Mouse (Mus musculus): ENCODE measurements around the gene Rnf115. TPM values are rescaled to one million over a fixed set of nuclear protein-coding genes. Genes with fewer than 3 reads are reported as not detected.

Gene Rnf115
- polyA plus RNA-seq, 1 experiment = 13.5 TPM

DNA sequence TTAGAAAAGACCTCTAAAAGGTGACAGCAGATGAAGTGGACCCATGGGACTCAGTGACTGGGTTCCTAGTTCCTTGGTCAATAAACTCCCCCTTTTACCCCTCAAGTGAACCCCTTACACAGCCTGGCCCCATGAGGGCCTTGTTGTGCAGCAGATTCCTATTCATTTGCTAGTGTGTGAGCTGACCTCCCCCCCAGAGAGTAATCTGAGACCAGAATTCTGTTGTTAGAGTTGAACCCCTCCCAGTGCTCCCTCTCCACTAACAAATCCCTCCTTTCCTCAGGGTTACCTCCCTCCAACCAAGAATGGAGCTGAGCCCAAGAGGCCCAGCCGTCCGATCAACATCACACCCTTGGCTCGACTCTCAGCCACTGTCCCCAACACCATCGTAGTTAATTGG, 26.5 kb upstream of the Rnf115 start:
- Histone ChIP-seq H3K79me2 (ENCODE audit: control insufficient read depth, insufficient read depth) (peaks cover 16% of the 10 kb centered on the region), H3K79me3 (ENCODE audit: low read depth) (peaks cover 8% of the 10 kb centered on the region), H3K36me3 (ENCODE audit: control insufficient read depth, insufficient read depth) (peaks cover 52% of the 10 kb centered on the region), H3K27me3 (ENCODE audit: control insufficient read depth, insufficient read depth, insufficient read length) (no peaks in the 10 kb centered on the region), H3ac (ENCODE audit: control insufficient read depth, insufficient read length, low read depth) (no peak overlapping the region), H3K4me3 (ENCODE audit: insufficient read depth, poor library complexity, severe bottlenecking) (no peak overlapping the region)
- TF ChIP-seq MYOG (IDR thresholded peaks at IDR 0.05; ENCODE audit: control insufficient read depth, extremely low read depth, insufficient read length) = no peak
- no peak for TF ChIP-seq MYOD1 (IDR thresholded peaks at IDR 0.05; ENCODE audit: control insufficient read depth, insufficient read length, low read depth)
- no peak for TF ChIP-seq FOSL1 (IDR thresholded peaks at IDR 0.05; ENCODE audit: insufficient read depth, low read length, poor library complexity, severe bottlenecking)
- no peak for TF ChIP-seq MAX (IDR thresholded peaks at IDR 0.05)
- TF ChIP-seq USF1 (IDR thresholded peaks at IDR 0.05; ENCODE audit: low read depth) = no peak
- TF ChIP-seq CTCF (IDR thresholded peaks at IDR 0.05; ENCODE audit: control insufficient read depth, insufficient read depth, insufficient read length) = no peak
- TF ChIP-seq CEBPB (IDR thresholded peaks at IDR 0.05; ENCODE audit: low read depth) = no peak

DNA sequence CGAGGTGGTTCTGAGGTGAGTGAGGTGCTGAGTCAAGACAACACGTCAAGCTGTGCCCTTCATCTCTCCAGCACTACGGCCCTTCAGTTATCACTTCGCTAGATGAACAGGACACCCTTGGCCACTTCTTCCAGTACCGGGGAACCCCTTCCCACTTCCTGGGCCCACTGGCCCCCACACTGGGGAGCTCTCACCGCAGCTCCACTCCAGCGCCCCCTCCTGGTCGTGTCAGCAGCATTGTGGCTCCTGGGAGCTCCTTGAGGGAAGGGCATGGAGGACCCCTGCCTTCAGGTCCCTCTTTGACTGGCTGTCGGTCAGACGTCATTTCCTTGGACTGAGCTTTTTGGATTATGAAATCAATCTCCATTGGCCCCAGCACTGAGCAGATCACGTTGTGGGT, 22.7 kb upstream of the Rnf115 start:
- H3K79me2 ChIP-seq (ENCODE audit: control insufficient read depth, insufficient read depth) = no peaks in the 10 kb centered on the region
- no peaks in the 10 kb centered on the region for H3K27me3 ChIP-seq (ENCODE audit: control insufficient read depth, insufficient read depth, insufficient read length)
- H3ac ChIP-seq (ENCODE audit: control insufficient read depth, insufficient read length, low read depth) = no peak overlapping the region
- peaks cover 51% of the 10 kb centered on the region for H3K36me3 ChIP-seq (ENCODE audit: control insufficient read depth, insufficient read depth)
- H3K79me3 ChIP-seq (ENCODE audit: low read depth) = no peaks in the 10 kb centered on the region
- no peak overlapping the region for H3K4me3 ChIP-seq (ENCODE audit: insufficient read depth, poor library complexity, severe bottlenecking)
- TF ChIP-seq CTCF (IDR thresholded peaks at IDR 0.05; ENCODE audit: control insufficient read depth, insufficient read depth, insufficient read length) (peak; percentile 49), MYOG (IDR thresholded peaks at IDR 0.05; ENCODE audit: control insufficient read depth, extremely low read depth, insufficient read length) (no peak)

DNA sequence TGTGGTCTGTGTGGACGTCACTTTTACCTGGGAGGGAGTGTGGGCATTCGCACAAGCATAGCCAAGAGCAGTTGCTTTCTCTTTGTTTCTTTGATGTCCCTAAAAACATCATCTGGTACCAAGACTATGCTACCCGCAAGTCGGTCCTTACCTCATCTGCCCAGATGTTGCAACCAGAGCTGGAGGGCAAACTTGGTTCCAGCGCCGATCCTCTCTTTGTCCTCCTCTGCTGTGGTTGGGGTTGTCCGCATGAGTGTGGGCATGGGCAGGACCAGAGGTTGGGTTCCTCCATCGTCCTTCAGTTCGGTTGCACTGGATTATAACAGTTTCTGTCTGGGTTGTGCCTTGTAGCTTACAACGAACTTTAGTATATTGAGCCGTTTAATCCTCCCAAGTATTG, 21.2 kb upstream of the Rnf115 start:
- Histone ChIP-seq H3K36me3 (ENCODE audit: control insufficient read depth, insufficient read depth) (peaks cover 50% of the 10 kb centered on the region), H3ac (ENCODE audit: control insufficient read depth, insufficient read length, low read depth) (no peak overlapping the region), H3K4me3 (ENCODE audit: insufficient read depth, poor library complexity, severe bottlenecking) (no peak overlapping the region), H3K79me2 (ENCODE audit: control insufficient read depth, insufficient read depth) (no peaks in the 10 kb centered on the region), H3K27me3 (ENCODE audit: control insufficient read depth, insufficient read depth, insufficient read length) (no peaks in the 10 kb centered on the region), H3K79me3 (ENCODE audit: low read depth) (no peaks in the 10 kb centered on the region)
- TF ChIP-seq MAX (IDR thresholded peaks at IDR 0.05) (no peak), CEBPB (IDR thresholded peaks at IDR 0.05; ENCODE audit: low read depth) (no peak), USF1 (IDR thresholded peaks at IDR 0.05; ENCODE audit: low read depth) (no peak), CTCF (IDR thresholded peaks at IDR 0.05; ENCODE audit: control insufficient read depth, insufficient read depth, insufficient read length) (no peak), FOSL1 (IDR thresholded peaks at IDR 0.05; ENCODE audit: insufficient read depth, low read length, poor library complexity, severe bottlenecking) (no peak), MYOD1 (IDR thresholded peaks at IDR 0.05; ENCODE audit: control insufficient read depth, insufficient read length, low read depth) (no peak), MYOG (IDR thresholded peaks at IDR 0.05; ENCODE audit: control insufficient read depth, extremely low read depth, insufficient read length) (no peak)

- no peaks in the 10 kb centered on the region for H3K79me2 ChIP-seq (ENCODE audit: control insufficient read depth, insufficient read depth)
- no peak overlapping the region for H3K4me3 ChIP-seq (ENCODE audit: insufficient read depth, poor library complexity, severe bottlenecking)
- no peaks in the 10 kb centered on the region for H3K27me3 ChIP-seq (ENCODE audit: control insufficient read depth, insufficient read depth, insufficient read length)
- no peak for TF ChIP-seq CEBPB (IDR thresholded peaks at IDR 0.05; ENCODE audit: low read depth)
- TF ChIP-seq FOSL1 (IDR thresholded peaks at IDR 0.05; ENCODE audit: insufficient read depth, low read length, poor library complexity, severe bottlenecking) = no peak
- TF ChIP-seq USF1 (IDR thresholded peaks at IDR 0.05; ENCODE audit: low read depth) = no peak
- no peak for TF ChIP-seq MAX (IDR thresholded peaks at IDR 0.05)
- no peak for TF ChIP-seq MYOD1 (IDR thresholded peaks at IDR 0.05; ENCODE audit: control insufficient read depth, insufficient read length, low read depth)
- TF ChIP-seq CTCF (IDR thresholded peaks at IDR 0.05; ENCODE audit: control insufficient read depth, insufficient read depth, insufficient read length) = no peak
- TF ChIP-seq MYOG (IDR thresholded peaks at IDR 0.05; ENCODE audit: control insufficient read depth, extremely low read depth, insufficient read length) = no peak
- H3ac ChIP-seq (ENCODE audit: control insufficient read depth, insufficient read length, low read depth) = no peak overlapping the region
- H3K79me3 ChIP-seq (ENCODE audit: low read depth) = no peaks in the 10 kb centered on the region
- H3K36me3 ChIP-seq (ENCODE audit: control insufficient read depth, insufficient read depth) = peaks cover 50% of the 10 kb centered on the region
Measured at GRCm38 (mm10) chr3:96706984-96707383, 20.5 kb upstream of the Rnf115 start.

DNA sequence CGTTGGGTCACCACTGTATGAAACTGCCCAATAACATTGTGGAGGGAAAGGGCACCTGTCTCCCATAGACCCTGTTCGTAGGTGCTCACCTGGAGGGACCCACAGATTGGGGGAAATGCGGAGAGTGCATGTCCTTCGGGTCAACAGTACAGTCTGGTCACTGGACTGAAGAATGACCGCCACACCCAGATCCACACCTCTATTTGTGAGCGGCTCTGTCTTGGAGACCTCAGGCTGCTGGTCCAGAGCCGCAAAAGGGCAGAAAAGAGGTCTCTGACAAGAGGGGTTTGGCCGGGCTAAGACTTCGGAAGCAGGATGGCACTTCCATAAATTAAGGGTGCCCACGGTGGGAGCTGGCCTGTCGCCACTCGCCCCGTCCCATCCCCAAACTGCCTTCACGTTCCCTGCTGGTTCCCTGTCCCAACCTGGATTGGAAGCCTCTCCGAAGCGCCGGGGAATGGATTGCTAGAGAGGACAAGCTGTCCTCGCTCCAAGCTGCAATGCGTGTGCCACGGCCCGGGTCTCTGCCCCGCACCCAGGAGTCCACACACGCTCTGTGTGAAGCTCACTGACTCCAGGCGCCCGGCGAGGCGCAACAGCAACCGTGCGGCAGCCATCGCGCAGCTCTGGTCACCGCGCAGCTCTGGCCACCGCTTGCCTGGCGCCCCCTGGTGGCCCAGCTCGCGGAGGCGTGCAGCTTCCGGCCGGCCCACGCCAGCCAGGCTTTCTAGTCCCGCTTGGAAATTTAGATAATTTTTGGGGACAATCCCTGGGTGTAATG, 19.4 kb upstream of the Rnf115 start, which contains the start of gene Nudt17:
TSS of gene Nudt17 (minus strand) at position 660 of the 781 bp plus-strand sequence.
- no peaks in the 10 kb centered on the region for H3K27me3 ChIP-seq (ENCODE audit: control insufficient read depth, insufficient read depth, insufficient read length)
- peak within 1 kb of the TSS; percentile 23 for H3ac ChIP-seq (ENCODE audit: control insufficient read depth, insufficient read length, low read depth)
- no peaks in the 10 kb centered on the region for H3K79me2 ChIP-seq (ENCODE audit: control insufficient read depth, insufficient read depth)
- no peak for TF ChIP-seq USF1 (IDR thresholded peaks at IDR 0.05; ENCODE audit: low read depth)
- peak; percentile 36 for TF ChIP-seq MAX (IDR thresholded peaks at IDR 0.05)
- TF ChIP-seq CTCF (IDR thresholded peaks at IDR 0.05; ENCODE audit: control insufficient read depth, insufficient read depth, insufficient read length) = peak; percentile 99
- no peak for TF ChIP-seq MYOD1 (IDR thresholded peaks at IDR 0.05; ENCODE audit: control insufficient read depth, insufficient read length, low read depth)
- TF ChIP-seq MYOG (IDR thresholded peaks at IDR 0.05; ENCODE audit: control insufficient read depth, extremely low read depth, insufficient read length) = no peak
- H3K4me3 ChIP-seq (ENCODE audit: insufficient read depth, poor library complexity, severe bottlenecking) = peak within 1 kb of the TSS; percentile 16
- H3K36me3 ChIP-seq (ENCODE audit: control insufficient read depth, insufficient read depth) = peaks cover 52% of the 10 kb centered on the region
- no peaks in the 10 kb centered on the region for H3K79me3 ChIP-seq (ENCODE audit: low read depth)

DNA sequence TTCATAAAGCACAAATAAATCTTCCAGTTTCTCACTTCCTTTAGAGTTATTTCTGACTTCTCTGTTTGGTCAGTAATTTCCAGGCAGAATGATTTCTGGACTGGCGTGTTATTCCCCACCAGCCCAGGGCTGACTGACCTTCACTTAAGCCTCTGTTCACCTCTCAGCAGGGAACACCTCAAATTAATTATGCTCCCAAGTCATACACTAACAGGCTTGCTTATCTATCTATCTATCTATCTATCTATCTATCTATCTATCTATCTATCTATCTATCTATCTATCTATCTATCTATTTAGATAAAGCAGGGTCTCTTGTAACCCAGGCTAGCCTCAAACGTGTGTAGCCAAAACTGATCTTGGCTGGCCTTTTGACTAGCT, 18.8 kb upstream of the Rnf115 start:
- Histone ChIP-seq H3K79me2 (ENCODE audit: control insufficient read depth, insufficient read depth) (no peaks in the 10 kb centered on the region), H3K4me3 (ENCODE audit: insufficient read depth, poor library complexity, severe bottlenecking) (no peak overlapping the region), H3ac (ENCODE audit: control insufficient read depth, insufficient read length, low read depth) (no peak overlapping the region), H3K27me3 (ENCODE audit: control insufficient read depth, insufficient read depth, insufficient read length) (no peaks in the 10 kb centered on the region), H3K36me3 (ENCODE audit: control insufficient read depth, insufficient read depth) (peaks cover 52% of the 10 kb centered on the region), H3K79me3 (ENCODE audit: low read depth) (no peaks in the 10 kb centered on the region)
- no peak for TF ChIP-seq MYOG (IDR thresholded peaks at IDR 0.05; ENCODE audit: control insufficient read depth, extremely low read depth, insufficient read length)
- no peak for TF ChIP-seq FOSL1 (IDR thresholded peaks at IDR 0.05; ENCODE audit: insufficient read depth, low read length, poor library complexity, severe bottlenecking)
- no peak for TF ChIP-seq CTCF (IDR thresholded peaks at IDR 0.05; ENCODE audit: control insufficient read depth, insufficient read depth, insufficient read length)
- TF ChIP-seq USF1 (IDR thresholded peaks at IDR 0.05; ENCODE audit: low read depth) = no peak
- no peak for TF ChIP-seq CEBPB (IDR thresholded peaks at IDR 0.05; ENCODE audit: low read depth)
- no peak for TF ChIP-seq MAX (IDR thresholded peaks at IDR 0.05)
- TF ChIP-seq MYOD1 (IDR thresholded peaks at IDR 0.05; ENCODE audit: control insufficient read depth, insufficient read length, low read depth) = no peak
